Mouse (Mus musculus) cerebral cortex, adult 2 months (tissue): ENCODE measurements around the gene B4galnt4.

Source experiments
- WGBS: fragments of 180-500 bp; shearing (Covaris S2); methylation state at CpG from one replicate; pipeline ENCODE4 v1.1.7; 2018; 5-methylcytosine and 5-hydroxymethylcytosine counted together

The B4galnt4 gene

DNA sequence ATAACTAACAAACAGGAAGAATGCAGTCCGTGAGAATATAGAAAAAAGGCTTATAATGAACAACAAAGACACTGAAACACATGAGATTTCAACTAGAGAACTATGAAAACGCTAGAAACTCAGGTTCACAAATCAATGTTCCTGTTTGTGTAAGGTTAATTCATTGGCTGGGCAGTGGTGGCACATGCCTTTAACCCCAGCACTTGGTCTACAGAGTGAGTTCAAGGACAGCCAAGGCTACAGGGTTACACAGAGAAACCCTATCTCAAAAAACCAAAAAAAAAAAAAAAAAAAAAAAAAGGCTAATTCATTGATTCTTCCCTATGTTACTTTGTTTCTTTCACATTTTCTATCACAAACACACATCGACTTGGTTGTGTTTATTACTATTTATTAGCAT lies 59.7 kb downstream of the B4galnt4 start:
- WGBS = 76% methylated on average over 3 of the region's 3 CpGs

DNA sequence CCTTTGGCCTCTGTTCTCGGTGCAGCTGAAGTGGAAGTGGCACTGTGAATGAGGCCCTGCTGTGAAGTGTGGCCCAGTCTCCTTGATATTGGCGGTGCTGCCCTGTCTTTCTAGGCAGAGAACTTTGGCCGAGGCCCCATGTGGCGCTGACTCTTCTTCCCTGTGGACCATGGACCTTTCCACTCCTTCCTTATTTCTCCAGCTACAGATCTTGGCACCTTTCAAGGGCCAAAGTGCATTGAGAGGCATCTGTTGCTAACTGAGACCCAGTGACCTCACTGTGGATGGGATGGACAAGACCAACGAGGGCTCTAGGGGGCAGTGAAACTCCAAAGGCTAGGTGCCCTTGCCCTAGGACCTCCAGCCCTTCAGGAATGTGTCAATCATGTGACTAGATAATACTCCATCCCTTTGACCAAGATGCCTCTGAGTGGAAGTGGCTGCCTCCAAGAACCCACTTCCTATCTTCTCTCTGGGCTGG lies 60.2 kb downstream of the B4galnt4 start:
- 80% methylated on average over 5 of the region's 5 CpGs for WGBS
